Mouse (Mus musculus): ENCODE data around the gene Irf8. TPM values are rescaled to one million over a fixed set of nuclear protein-coding genes. Genes with fewer than 3 reads are reported as not detected.

The Irf8 gene
- polyA plus RNA-seq, 2 experiments = 4.2 to 8.9 TPM

- Histone ChIP-seq H3K9ac (replicated peaks) (no peak overlapping the region), H3K9me3 (ENCODE audit: control insufficient read depth, low read length) (no peaks in the 10 kb centered on the region), H3K4me3 (ENCODE audit: insufficient read depth in 1 of 2, low read depth in 2 of 2, low read length in 2 of 2) (no peak overlapping the region), H3K4me1 (replicated peaks; ENCODE audit: control insufficient read depth in 2 of 2, insufficient read depth in 2 of 2, low read length in 1 of 2) (peaks cover 0 to 6% of the 10 kb centered on the region in 2 experiments; a peak in 1 of 4 replicates), H3K27me3 (ENCODE audit: control insufficient read depth, insufficient read depth, low read length) (no peaks in the 10 kb centered on the region), H3K36me3 (replicated peaks; ENCODE audit: control insufficient read depth, insufficient read depth, low read depth) (no peaks in the 10 kb centered on the region), H3K4me2 (ENCODE audit: low read depth) (no peak overlapping the region), H3K27ac (no peak overlapping the region)
- DNase-seq (ENCODE audit: low read depth in 3 of 3, low spot score in 3 of 3) (no peak), ATAC-seq (ENCODE audit: insufficient read depth) (no peak)
- TF ChIP-seq EP300 (IDR thresholded peaks at IDR 0.05; ENCODE audit: low read depth) = no peak
- TF ChIP-seq CTCF (IDR thresholded peaks at IDR 0.05; ENCODE audit: low read depth) = no peak
- WGBS (ENCODE audit: insufficient replicate concordance) = 64% methylated on average over 15 of the region's 15 CpGs
Measured at GRCm38 (mm10) chr8:120741815-120742530, 5.8 kb downstream of the Irf8 start.

DNA sequence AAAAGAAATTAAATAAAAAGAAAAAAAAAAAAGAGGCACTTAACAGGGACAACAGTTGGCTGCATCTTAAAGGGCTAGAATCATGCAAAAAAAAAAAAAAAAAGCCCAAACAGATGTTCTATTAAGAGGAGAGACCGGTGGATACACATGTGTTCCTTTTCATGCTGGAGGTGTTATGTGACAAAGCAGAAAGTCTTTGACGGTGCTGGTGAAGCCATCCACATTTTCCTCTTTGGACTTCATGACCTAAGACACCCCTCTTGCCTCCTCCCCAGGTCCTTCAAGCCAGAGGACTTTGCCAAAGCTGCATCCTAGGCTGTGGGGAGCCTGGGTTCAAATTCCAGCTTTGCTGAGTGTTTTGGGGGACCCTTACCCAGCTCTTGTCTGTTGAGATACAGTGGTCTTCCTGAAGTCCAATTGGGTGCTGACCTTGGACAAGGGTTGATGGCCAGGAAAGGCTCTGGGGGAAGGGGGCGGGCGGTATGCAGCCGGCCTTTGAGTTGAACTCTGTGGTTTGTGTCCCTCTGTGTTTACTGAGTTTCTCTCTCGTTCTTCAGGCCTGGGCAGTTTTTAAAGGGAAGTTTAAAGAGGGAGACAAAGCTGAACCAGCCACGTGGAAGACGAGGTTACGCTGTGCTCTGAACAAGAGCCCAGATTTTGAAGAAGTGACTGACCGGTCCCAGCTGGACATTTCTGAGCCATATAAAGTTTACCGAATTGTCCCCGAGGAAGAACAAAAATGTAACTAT, 7.2 kb downstream of the Irf8 start:
- Histone ChIP-seq H3K9ac (replicated peaks) (no peak overlapping the region), H3K27ac (no peak overlapping the region), H3K9me3 (ENCODE audit: control insufficient read depth, low read length) (no peaks in the 10 kb centered on the region), H3K27me3 (ENCODE audit: control insufficient read depth, insufficient read depth, low read length) (no peaks in the 10 kb centered on the region), H3K4me3 (ENCODE audit: insufficient read depth in 1 of 2, low read depth in 2 of 2, low read length in 2 of 2) (no peak overlapping the region), H3K4me2 (ENCODE audit: low read depth) (no peak overlapping the region), H3K36me3 (replicated peaks; ENCODE audit: control insufficient read depth, insufficient read depth, low read depth) (no peaks in the 10 kb centered on the region), H3K4me1 (replicated peaks; ENCODE audit: control insufficient read depth in 2 of 2, insufficient read depth in 2 of 2, low read length in 1 of 2) (peaks cover 0 to 6% of the 10 kb centered on the region in 2 experiments; a peak in 1 of 4 replicates)
- TF ChIP-seq EP300 (IDR thresholded peaks at IDR 0.05; ENCODE audit: low read depth) (no peak), CTCF (IDR thresholded peaks at IDR 0.05; ENCODE audit: low read depth) (no peak)
- DNase-seq (ENCODE audit: low read depth in 3 of 3, low spot score in 3 of 3) = no peak
- 0 out of 2 replicates have a peak, but pooled peaks have one; percentile 14 for ATAC-seq (ENCODE audit: insufficient read depth)
- 33% methylated on average over 12 of the region's 12 CpGs for WGBS (ENCODE audit: insufficient replicate concordance)

DNA sequence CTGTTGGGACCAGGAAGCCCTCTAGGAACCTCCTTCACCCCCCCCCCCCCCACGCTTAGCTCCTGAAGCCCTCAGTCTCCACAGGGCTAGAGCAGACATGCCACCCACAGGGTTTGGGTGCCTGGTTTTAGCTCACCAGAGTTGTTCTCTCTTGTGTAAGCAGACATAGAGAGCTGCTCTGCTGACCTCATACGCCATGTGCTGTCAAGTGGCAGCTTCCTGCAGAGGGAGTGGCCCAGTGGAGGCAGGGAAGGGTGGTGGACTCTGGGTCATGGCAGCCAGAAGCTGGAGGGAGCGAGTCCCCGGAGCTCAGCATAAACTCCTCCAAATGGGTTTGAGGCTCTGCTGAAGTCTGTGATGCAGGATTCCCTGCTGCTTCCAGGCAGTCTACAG, 7.7 kb downstream of the Irf8 start:
- TF ChIP-seq CTCF (IDR thresholded peaks at IDR 0.05; ENCODE audit: low read depth) (no peak), EP300 (IDR thresholded peaks at IDR 0.05; ENCODE audit: low read depth) (no peak)
- no peak for DNase-seq (ENCODE audit: low read depth in 3 of 3, low spot score in 3 of 3)
- Histone ChIP-seq H3K4me3 (ENCODE audit: insufficient read depth in 1 of 2, low read depth in 2 of 2, low read length in 2 of 2) (no peak overlapping the region), H3K36me3 (replicated peaks; ENCODE audit: control insufficient read depth, insufficient read depth, low read depth) (no peaks in the 10 kb centered on the region), H3K4me2 (ENCODE audit: low read depth) (no peak overlapping the region), H3K4me1 (replicated peaks; ENCODE audit: control insufficient read depth in 2 of 2, insufficient read depth in 2 of 2, low read length in 1 of 2) (peaks cover 0 to 6% of the 10 kb centered on the region in 2 experiments; a peak in 1 of 4 replicates), H3K9me3 (ENCODE audit: control insufficient read depth, low read length) (no peaks in the 10 kb centered on the region), H3K27me3 (ENCODE audit: control insufficient read depth, insufficient read depth, low read length) (no peaks in the 10 kb centered on the region), H3K9ac (replicated peaks) (no peak overlapping the region), H3K27ac (no peak overlapping the region)
- WGBS (ENCODE audit: insufficient replicate concordance) = 37% methylated on average over 4 of the region's 4 CpGs
- peak; percentile 36; the same call in 1 of the 2 replicates for ATAC-seq (ENCODE audit: insufficient read depth)

GRCm38 (mm10) chr8:120744448-120744847, 8.3 kb downstream of the Irf8 start:
- DNase-seq (ENCODE audit: low read depth in 3 of 3, low spot score in 3 of 3) (no peak), ATAC-seq (ENCODE audit: insufficient read depth) (no peak)
- TF ChIP-seq CTCF (IDR thresholded peaks at IDR 0.05; ENCODE audit: low read depth) (no peak), EP300 (IDR thresholded peaks at IDR 0.05; ENCODE audit: low read depth) (no peak)
- Histone ChIP-seq H3K4me2 (ENCODE audit: low read depth) (no peak overlapping the region), H3K9me3 (ENCODE audit: control insufficient read depth, low read length) (no peaks in the 10 kb centered on the region), H3K27ac (no peak overlapping the region), H3K36me3 (replicated peaks; ENCODE audit: control insufficient read depth, insufficient read depth, low read depth) (no peaks in the 10 kb centered on the region), H3K27me3 (ENCODE audit: control insufficient read depth, insufficient read depth, low read length) (no peaks in the 10 kb centered on the region), H3K9ac (replicated peaks) (no peak overlapping the region), H3K4me3 (ENCODE audit: insufficient read depth in 1 of 2, low read depth in 2 of 2, low read length in 2 of 2) (no peak overlapping the region), H3K4me1 (replicated peaks; ENCODE audit: control insufficient read depth in 2 of 2, insufficient read depth in 2 of 2, low read length in 1 of 2) (peaks cover 0 to 6% of the 10 kb centered on the region in 2 experiments; a peak in 1 of 4 replicates)
- 57% methylated on average over 5 of the region's 5 CpGs for WGBS (ENCODE audit: insufficient replicate concordance)

DNA sequence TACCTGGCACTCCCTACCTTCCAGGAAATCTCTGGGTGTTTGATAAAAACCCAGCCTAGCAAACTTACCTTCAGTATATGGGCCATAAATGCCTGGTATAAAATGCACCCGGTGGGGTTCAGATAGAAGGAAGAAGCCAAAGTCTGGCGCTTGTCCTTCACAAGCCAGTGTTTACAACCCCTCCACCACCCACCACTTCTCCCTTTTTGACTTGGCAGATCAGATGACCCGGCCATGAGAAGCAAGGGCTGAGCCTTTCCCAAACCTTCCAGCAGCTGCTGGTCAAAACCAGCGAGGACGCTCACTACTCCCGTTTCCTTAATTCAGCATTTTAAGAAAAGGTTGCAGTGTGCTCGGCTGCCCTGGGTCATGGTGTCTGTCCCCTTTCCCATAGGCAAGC, 9.1 kb downstream of the Irf8 start:
- H3K4me2 ChIP-seq (ENCODE audit: low read depth) = no peak overlapping the region
- no peak overlapping the region for H3K4me3 ChIP-seq (ENCODE audit: insufficient read depth in 1 of 2, low read depth in 2 of 2, low read length in 2 of 2)
- no peak overlapping the region for H3K27ac ChIP-seq
- peaks cover 0 to 6% of the 10 kb centered on the region in 2 experiments; a peak in 1 of 4 replicates for H3K4me1 ChIP-seq (replicated peaks; ENCODE audit: control insufficient read depth in 2 of 2, insufficient read depth in 2 of 2, low read length in 1 of 2)
- no peak overlapping the region for H3K9ac ChIP-seq (replicated peaks)
- H3K27me3 ChIP-seq (ENCODE audit: control insufficient read depth, insufficient read depth, low read length) = no peaks in the 10 kb centered on the region
- no peaks in the 10 kb centered on the region for H3K9me3 ChIP-seq (ENCODE audit: control insufficient read depth, low read length)
- DNase-seq (ENCODE audit: low read depth in 3 of 3, low spot score in 3 of 3) (no peak), ATAC-seq (ENCODE audit: insufficient read depth) (no peak)
- H3K36me3 ChIP-seq (replicated peaks; ENCODE audit: control insufficient read depth, insufficient read depth, low read depth) = no peaks in the 10 kb centered on the region
- no peak for TF ChIP-seq EP300 (IDR thresholded peaks at IDR 0.05; ENCODE audit: low read depth)
- TF ChIP-seq CTCF (IDR thresholded peaks at IDR 0.05; ENCODE audit: low read depth) = no peak
- WGBS (ENCODE audit: insufficient replicate concordance) = 32% methylated on average over 7 of the region's 7 CpGs
